Mouse (Mus musculus): Measurements from ENCODE around the gene Gm4787. TPM values are rescaled to one million over a fixed set of nuclear protein-coding genes. Genes with fewer than 3 reads are reported as not detected.
A peak's percentile ranks its signal among the peaks of the same experiment; 100 is the strongest.
"Not testable (repeated sequence)": the region's sequence is repeated elsewhere in the genome, so short reads cannot be mapped to it uniquely, and the experiment has no call there.

The Gm4787 gene
- 0.16 and 0.17 TPM in 2 replicates for polyA plus RNA-seq (2016; fragmentation: Nextera tagmentation; extraction: Ambion mirVana)

DNA sequence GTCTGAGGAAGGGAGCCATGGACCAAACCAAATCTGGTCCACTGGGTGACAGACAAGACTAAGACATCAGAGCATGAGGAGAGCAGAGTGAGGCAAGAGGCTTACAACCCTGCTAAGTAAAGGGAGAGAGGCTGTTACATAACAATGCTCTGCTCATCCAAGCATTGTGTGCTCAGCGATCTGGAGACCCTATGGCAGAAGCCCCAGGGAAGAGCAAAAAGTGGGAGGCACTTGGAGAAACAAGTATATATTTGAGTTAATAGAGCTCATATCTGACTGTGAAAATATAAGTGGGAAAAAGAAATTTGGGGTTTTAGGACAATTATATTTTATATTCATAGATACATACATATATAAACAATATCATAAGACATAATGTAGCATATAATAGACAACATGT lies at the start of gene Gm4787:
Gm4787 (minus strand) TSS at position 101 of the 400 bp plus-strand sequence.
- not testable (repeated sequence) for DNase-seq (ENCODE audit: extremely low spot score, low spot score); H3K4me1 ChIP-seq; H3K36me3 ChIP-seq (replicated peaks); H3K27ac ChIP-seq; H3K4me3 ChIP-seq; H3K9me3 ChIP-seq; H3K27me3 ChIP-seq (ENCODE audit: poor library complexity, severe bottlenecking)
- 88% methylated on average over 1 of the region's 1 CpGs for WGBS

DNA sequence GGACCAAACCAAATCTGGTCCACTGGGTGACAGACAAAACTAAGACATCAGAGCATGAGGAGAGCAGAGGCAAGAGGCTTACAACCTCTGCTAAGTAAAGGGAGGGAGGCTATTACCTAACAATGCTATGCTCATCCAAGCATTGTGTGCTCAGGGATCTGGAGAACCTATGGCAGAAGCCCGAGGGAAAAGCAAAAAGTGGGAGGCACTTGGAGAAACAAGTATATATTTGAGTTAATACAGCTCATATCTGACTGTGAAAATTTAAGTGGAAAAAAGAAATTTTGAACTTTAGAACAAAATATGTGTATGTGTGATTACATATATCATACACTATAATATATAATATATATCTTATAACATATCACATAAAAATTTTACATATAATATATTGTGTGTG lies 42.6 kb upstream of the Gm4787 start, which contains the start of gene Adam4:
Adam4 (minus strand) TSS at position 101 of the 400 bp plus-strand sequence.
- Histone ChIP-seq H3K4me1 (no peaks in the 10 kb centered on the region), H3K4me3 (no peak within 1 kb of the TSS), H3K9me3 (peaks cover 27% of the 10 kb centered on the region), H3K27ac (no peak within 1 kb of the TSS), H3K27me3 (ENCODE audit: poor library complexity, severe bottlenecking) (no peaks in the 10 kb centered on the region), H3K36me3 (replicated peaks) (peaks cover 26% of the 10 kb centered on the region)
- 86% methylated on average over 1 of the region's 1 CpGs for WGBS
- no peak for DNase-seq (ENCODE audit: extremely low spot score, low spot score)

DNA sequence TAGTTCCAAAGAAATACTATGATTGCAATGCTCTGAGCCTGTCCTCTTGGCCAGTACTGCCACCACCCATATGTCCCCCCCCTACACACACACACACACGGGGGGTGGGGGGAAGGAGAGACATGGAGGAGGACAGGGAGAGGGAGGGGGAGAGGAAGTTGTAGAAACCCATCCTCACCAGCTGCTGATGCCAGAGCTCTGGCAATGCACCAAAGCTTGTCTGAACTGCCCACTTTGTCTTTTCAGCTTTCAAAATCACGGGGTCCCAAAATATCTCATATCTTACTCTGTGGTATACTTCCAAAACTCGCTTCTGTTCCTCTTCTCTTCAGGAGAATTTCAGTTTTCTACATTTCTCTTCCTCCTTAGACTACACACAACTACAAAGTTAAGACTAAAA lies 33.9 kb upstream of the Gm4787 start:
- Histone ChIP-seq H3K27me3 (ENCODE audit: poor library complexity, severe bottlenecking) (no peaks in the 10 kb centered on the region), H3K27ac (no peak overlapping the region), H3K4me3 (no peak overlapping the region), H3K9me3 (no peaks in the 10 kb centered on the region), H3K4me1 (no peaks in the 10 kb centered on the region), H3K36me3 (replicated peaks) (no peaks in the 10 kb centered on the region)
- no peak for DNase-seq (ENCODE audit: extremely low spot score, low spot score)
- WGBS: 86% methylated on average over 3 of the region's 3 CpGs

DNA sequence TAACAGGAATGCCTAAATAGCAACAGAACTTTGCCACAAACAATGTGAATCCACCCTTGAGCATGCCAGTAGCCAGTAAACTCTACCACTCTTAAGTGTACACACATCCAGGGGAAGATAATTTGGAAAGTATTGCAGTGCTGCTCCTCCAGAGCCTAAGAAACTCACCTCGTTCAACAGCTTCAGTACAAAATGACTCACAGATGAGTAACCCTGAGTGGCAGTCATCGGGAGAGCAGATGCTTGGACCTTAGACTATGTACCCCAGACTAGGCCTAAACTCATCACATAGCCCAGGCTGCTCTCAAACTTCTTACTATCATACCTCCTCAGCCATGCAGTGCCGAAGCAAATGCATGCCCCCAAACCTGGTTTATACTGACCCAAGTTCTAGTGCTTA lies 29.7 kb upstream of the Gm4787 start:
- H3K36me3 ChIP-seq (replicated peaks): no peaks in the 10 kb centered on the region
- no peak overlapping the region for H3K4me3 ChIP-seq
- no peak for DNase-seq (ENCODE audit: extremely low spot score, low spot score)
- no peak overlapping the region for H3K27ac ChIP-seq
- WGBS: 91% methylated on average over 3 of the region's 3 CpGs
- no peaks in the 10 kb centered on the region for H3K27me3 ChIP-seq (ENCODE audit: poor library complexity, severe bottlenecking)
- H3K9me3 ChIP-seq: no peaks in the 10 kb centered on the region
- H3K4me1 ChIP-seq: no peaks in the 10 kb centered on the region

DNA sequence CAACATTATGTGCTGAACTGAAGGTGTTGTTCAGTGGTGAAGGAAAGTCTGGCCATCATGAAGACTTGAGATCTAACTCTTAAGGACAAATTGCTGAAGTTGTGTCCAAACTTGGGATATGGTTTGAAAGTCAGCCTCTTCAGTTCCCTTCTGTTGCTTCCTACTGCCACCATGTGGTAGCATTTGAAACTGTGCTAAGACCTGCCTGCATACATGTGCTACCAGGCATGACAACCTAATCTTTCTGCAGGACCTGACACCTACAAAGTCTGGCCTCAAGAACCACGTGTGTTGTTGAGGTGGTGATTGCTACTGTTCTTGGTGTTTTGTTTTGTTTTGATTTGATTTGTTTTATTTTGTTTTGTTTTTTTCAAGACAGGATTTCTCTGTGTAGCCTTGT lies 22.9 kb upstream of the Gm4787 start:
- no peaks in the 10 kb centered on the region for H3K9me3 ChIP-seq
- WGBS: 18% methylated on average over 1 of the region's 1 CpGs

DNA sequence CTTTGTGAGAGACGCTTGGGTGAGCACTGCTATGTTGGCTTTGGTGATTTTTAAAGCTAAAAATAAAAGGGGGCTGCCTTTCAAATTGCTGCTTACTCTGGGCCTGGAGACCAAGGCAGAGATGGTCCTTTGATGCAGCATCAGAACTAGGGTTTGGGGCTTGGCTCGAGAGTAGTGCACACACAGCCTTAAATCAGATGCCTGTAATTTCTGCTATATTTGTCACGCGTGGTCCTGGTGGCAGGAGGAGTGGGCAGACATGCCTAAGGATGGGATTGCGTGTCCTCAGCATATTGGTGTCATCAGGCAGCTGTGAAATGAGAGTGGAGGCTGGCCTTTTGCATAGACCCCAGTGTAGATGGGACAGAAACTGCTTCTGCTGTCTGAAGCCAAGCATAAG lies 45.4 kb downstream of the Gm4787 start:
- H3K27me3 ChIP-seq (ENCODE audit: poor library complexity, severe bottlenecking): peaks cover 40% of the 10 kb centered on the region
- 69% methylated on average over 5 of the region's 5 CpGs for WGBS
- no peak for DNase-seq (ENCODE audit: extremely low spot score, low spot score)
- peak overlapping the region; percentile 75; the same call in 1 of the 2 replicates for H3K4me3 ChIP-seq
- H3K9me3 ChIP-seq: no peaks in the 10 kb centered on the region
- no peak overlapping the region for H3K27ac ChIP-seq
- no peaks in the 10 kb centered on the region for H3K36me3 ChIP-seq (replicated peaks)
- H3K4me1 ChIP-seq: peaks cover 29% of the 10 kb centered on the region

More for the DNA sequence above, 22.9 kb upstream of the Gm4787 start:
- no peak overlapping the region for H3K27ac ChIP-seq
- peak; percentile 19 for DNase-seq (ENCODE audit: extremely low spot score, low spot score)
- H3K27me3 ChIP-seq (ENCODE audit: poor library complexity, severe bottlenecking): no peaks in the 10 kb centered on the region
- H3K4me3 ChIP-seq: no peak overlapping the region
- H3K4me1 ChIP-seq: no peaks in the 10 kb centered on the region
- H3K36me3 ChIP-seq (replicated peaks): no peaks in the 10 kb centered on the region

DNA sequence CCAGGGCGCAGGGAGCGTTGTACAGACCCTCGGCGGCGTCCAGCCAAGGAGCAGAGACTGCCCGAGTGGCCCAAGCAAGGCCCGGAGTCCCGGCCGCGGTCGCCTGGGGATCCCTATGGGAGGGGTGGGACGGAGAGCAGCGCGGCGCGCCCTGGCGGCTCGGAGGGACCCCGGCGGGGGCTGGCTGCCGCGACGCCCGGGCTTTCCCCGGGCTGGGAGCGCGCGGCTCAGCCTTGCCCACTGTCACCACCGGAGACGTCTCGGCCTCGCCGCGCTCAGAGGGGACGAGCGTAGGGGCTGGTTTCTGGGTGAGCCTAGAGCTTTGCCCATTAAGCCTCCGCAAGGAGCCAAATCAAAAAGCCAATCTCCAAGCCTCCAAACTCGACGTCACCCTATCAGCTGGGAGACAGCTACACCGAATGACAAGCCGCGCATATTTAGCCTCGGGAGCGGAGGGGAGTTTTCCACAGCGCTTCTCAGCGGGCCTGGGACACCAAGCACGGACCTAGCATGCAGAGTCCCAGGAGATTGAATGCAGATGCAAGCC lies 46.3 kb downstream of the Gm4787 start, which contains the start of gene Slc8a3:
Slc8a3 (minus strand) TSS at position 306 of the 547 bp plus-strand sequence.
- Histone ChIP-seq H3K36me3 (replicated peaks) (no peaks in the 10 kb centered on the region), H3K4me3 (peak within 1 kb of the TSS; percentile 75), H3K27me3 (ENCODE audit: poor library complexity, severe bottlenecking) (peaks cover 40% of the 10 kb centered on the region), H3K4me1 (peaks cover 29% of the 10 kb centered on the region), H3K9me3 (no peaks in the 10 kb centered on the region), H3K27ac (peak within 1 kb of the TSS; percentile 83)
- DNase-seq (ENCODE audit: extremely low spot score, low spot score): peak; percentile 67
- WGBS: under 1% methylated on average over 47 of the region's 47 CpGs

DNA sequence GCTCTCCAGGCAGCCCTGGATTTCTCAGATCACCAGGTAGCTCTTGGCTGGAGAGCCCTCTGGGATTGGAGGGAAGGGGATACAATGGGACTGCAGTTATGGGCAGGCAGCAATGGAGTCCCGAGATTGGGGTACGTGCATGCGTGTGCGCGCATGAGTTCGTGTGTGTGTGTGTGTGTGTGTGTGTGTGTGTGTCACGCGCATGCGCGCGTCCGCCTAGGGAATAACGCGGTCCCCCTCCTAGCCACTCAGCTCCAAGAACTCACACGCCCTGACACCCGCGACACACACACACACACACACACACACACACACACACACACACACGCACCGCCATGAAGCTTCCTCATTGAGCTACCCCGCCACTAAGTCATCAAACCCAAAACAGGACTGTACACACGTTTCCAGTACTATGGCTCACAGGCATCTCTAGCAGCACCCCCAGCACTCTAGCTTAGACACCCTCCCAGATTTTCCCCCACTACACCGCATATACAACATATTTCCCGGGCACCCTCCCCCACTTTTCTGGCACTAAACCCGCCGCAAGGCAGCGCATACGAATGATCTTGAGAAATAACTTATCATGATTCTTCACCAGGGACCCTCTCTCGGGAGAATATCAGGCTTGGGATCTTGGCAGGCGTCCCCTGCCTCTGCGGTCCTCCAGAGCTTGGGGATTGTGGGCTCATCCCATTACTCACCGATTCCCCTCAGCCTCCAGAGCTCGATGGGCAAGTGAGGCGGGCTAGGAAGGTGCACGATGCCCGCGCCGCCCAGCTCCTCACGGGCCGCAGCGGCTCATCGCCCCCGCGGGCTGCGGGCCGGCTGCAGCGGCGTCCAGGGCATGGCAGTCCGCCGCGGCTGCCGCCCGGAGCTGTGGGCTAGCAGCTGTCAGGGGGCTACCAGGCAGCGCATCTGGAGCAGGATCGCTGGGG lies 47.1 kb downstream of the Gm4787 start:
- Histone ChIP-seq H3K27ac (peak overlapping the region; percentile 83), H3K9me3 (no peaks in the 10 kb centered on the region), H3K27me3 (ENCODE audit: poor library complexity, severe bottlenecking) (peaks cover 40% of the 10 kb centered on the region), H3K36me3 (replicated peaks) (no peaks in the 10 kb centered on the region), H3K4me1 (peaks cover 29% of the 10 kb centered on the region), H3K4me3 (peak overlapping the region; percentile 75)
- DNase-seq (ENCODE audit: extremely low spot score, low spot score): peak; percentile 73
- 2% methylated on average over 51 of the region's 54 CpGs for WGBS

DNA sequence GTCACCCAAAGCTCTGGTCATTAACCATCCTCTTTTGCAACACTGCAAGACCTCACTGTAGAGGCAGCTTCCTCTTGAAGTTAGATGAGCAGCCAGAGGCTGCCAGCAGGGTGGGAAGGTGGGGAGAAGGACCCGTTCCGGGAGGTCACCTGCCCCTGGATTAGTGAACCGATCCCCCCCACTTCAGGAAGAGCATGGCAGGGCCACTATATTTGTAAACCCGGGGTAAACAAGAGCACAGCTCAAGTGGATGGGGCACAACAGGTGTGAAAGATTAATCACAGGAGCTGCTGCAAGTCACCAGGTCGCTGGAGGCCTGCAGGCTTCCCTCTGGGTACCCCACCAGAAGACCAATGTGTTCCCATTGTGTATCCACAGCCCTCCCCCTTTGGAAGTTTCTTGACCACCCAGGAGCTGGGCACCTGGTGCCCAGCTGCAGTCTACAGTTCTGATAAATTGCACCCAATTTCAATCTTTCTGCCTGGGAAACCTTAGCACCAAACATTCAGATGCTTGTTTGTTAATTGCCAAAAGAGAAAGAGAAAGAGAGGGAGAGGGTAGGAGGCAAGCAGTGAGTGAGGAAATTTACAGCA lies 48.1 kb downstream of the Gm4787 start:
- Histone ChIP-seq H3K4me3 (peak overlapping the region; percentile 75), H3K36me3 (replicated peaks) (no peaks in the 10 kb centered on the region), H3K27me3 (ENCODE audit: poor library complexity, severe bottlenecking) (peaks cover 40% of the 10 kb centered on the region), H3K27ac (peak overlapping the region; percentile 83), H3K4me1 (peaks cover 29% of the 10 kb centered on the region), H3K9me3 (no peaks in the 10 kb centered on the region)
- DNase-seq (ENCODE audit: extremely low spot score, low spot score): no peak
- 33% methylated on average over 5 of the region's 5 CpGs for WGBS

Other genes with a start within 250 kb of the Gm4787 start
- gene Slc8a3, start 46.3 kb downstream of the Gm4787 start, polyA plus RNA-seq (2016; fragmentation: Nextera tagmentation; extraction: Ambion mirVana): 0.67 and 0.90 TPM in 2 replicates
- gene Adam4, start 42.5 kb upstream of the Gm4787 start, polyA plus RNA-seq (2016; fragmentation: Nextera tagmentation; extraction: Ambion mirVana): 0.50 and 0.55 TPM in 2 replicates
- gene Cox16, start 105.7 kb upstream of the Gm4787 start, polyA plus RNA-seq (2016; fragmentation: Nextera tagmentation; extraction: Ambion mirVana): 116 and 118 TPM in 2 replicates
- gene Gm20498, start 153.4 kb upstream of the Gm4787 start, polyA plus RNA-seq (2016; fragmentation: Nextera tagmentation; extraction: Ambion mirVana): 24.8 and 27.1 TPM in 2 replicates
- 34.3 and 35.4 TPM in 2 replicates for gene Synj2bp, start 153.4 kb upstream of the Gm4787 start, polyA plus RNA-seq (2016; fragmentation: Nextera tagmentation; extraction: Ambion mirVana)
- 0.25 and 0.41 TPM in 2 replicates for gene Adam21, start 189.0 kb upstream of the Gm4787 start, polyA plus RNA-seq (2016; fragmentation: Nextera tagmentation; extraction: Ambion mirVana)
- 84.1 and 88.5 TPM in 2 replicates for gene Med6, start 215.5 kb upstream of the Gm4787 start, polyA plus RNA-seq (2016; fragmentation: Nextera tagmentation; extraction: Ambion mirVana)